Mouse (Mus musculus) layer of hippocampus, postnatal 36 days (tissue): ENCODE results near the gene Hoxb2. TPM values are rescaled to one million over a fixed set of nuclear protein-coding genes. Genes with fewer than 3 reads are reported as not detected.

ENCODE experiments used
- DNase-seq, 2 experiments: peaks; one replicate each; pipeline ENCODE4 v3.0.0; 2022
- total RNA-seq, 2 experiments: library from RNA; stranded (reverse); gene quantifications; 2 replicates each; pipeline ENCODE4 v1.2.3; 2021

Gene Hoxb2
- total RNA-seq, 2 experiments from 2014 or later = not detected

DNA sequence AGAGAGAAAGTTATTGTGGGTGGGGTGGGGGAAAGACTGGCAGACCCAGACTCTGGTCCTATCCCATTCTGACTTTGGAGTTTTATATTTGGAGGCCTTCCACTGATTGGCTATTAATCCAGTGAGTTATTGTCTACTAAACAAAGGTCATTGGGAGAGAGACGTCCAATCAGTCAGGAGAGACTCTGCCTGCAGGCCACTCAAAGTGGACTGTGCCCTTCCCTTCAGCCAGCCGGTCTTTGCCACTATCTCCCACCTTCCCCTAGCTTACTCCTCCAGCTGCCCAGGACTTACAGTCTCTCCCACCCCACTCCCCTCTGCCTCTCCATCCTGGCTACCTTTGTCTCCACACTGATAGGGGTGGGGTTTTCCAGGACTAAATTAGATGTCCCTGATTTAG is 13.7 kb upstream of the Hoxb2 start:
- DNase-seq = no peak

DNA sequence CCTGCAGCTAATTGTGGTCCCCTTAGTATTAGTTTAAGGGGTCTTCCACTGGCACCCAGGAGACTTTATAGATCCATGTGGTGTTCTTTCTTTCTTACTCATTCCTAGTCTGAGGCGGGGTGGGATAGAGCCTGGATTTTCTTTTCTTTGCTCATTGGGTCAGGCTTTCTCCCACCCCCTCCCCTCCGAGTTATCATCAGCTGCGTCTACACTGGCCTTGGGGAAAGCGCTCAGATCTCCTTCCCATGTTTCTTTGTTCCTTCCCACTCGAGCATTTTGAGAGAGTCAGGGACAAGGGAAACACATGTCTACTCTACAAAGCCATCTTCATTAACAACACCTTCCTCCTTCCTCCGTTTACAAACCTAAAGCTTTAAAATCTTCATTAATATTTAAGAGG is 13.3 kb upstream of the Hoxb2 start:
- DNase-seq = no peak

DNA sequence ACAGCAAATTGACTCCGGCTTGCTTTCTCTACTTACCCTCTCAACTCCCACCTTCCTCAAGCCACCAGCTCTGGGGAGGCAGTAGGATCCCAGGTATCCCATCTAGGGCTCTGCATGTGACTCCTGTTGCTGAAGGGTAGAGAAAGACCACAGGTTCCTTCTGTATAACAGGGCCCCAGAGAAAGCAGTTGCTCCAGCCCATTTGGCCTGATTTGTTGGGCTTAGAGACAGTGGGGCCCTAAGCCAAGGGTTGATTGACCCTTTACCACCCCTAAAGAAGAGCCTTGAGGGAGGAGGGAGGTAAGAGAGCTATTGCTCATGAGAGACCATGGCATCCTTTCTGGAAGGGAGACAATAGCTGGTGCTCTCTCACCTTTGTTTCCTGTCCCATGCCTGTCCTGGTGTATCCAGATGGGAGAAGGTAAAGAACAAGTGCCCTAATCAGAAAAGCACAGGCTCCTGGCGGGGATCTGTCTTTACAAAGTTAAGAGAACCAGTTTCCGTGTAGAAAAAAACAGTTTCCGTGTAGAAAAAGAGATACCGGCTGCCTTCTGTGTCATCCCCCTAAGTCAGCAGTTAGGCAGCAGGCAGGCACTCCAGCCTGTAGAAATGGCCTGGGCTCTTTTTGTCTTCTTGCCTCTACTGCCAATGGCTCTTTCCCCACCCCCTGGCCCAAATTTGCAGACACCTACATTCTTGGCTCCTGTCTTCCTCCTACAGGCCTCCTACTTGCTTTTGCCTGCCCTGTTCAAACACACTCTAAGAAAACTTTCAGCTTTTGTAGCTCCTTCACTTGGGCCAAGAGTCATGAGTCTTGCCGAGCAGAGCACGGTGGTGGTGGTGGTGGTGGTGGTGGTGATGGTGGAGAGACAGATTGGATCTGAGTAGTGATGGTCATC is 11.1 kb upstream of the Hoxb2 start:
- DNase-seq = no peak

- no peak for DNase-seq
Measured at GRCm38 (mm10) chr11:96340698-96341365, 9.5 kb upstream of the Hoxb2 start.

GRCm38 (mm10) chr11:96341701-96342575 is 8.4 kb upstream of the Hoxb2 start:
- no peak for DNase-seq

- DNase-seq = no peak
Measured at GRCm38 (mm10) chr11:96342576-96342930, 7.8 kb upstream of the Hoxb2 start.

- DNase-seq = no peak
Measured at GRCm38 (mm10) chr11:96343206-96343745, 7.0 kb upstream of the Hoxb2 start.

- DNase-seq = no peak
Measured at GRCm38 (mm10) chr11:96344061-96344877, 6.1 kb upstream of the Hoxb2 start.

- no peak for DNase-seq
Measured at GRCm38 (mm10) chr11:96344878-96345159, 5.5 kb upstream of the Hoxb2 start.

- DNase-seq = no peak
Measured at GRCm38 (mm10) chr11:96345220-96345892, 5.0 kb upstream of the Hoxb2 start.

DNA sequence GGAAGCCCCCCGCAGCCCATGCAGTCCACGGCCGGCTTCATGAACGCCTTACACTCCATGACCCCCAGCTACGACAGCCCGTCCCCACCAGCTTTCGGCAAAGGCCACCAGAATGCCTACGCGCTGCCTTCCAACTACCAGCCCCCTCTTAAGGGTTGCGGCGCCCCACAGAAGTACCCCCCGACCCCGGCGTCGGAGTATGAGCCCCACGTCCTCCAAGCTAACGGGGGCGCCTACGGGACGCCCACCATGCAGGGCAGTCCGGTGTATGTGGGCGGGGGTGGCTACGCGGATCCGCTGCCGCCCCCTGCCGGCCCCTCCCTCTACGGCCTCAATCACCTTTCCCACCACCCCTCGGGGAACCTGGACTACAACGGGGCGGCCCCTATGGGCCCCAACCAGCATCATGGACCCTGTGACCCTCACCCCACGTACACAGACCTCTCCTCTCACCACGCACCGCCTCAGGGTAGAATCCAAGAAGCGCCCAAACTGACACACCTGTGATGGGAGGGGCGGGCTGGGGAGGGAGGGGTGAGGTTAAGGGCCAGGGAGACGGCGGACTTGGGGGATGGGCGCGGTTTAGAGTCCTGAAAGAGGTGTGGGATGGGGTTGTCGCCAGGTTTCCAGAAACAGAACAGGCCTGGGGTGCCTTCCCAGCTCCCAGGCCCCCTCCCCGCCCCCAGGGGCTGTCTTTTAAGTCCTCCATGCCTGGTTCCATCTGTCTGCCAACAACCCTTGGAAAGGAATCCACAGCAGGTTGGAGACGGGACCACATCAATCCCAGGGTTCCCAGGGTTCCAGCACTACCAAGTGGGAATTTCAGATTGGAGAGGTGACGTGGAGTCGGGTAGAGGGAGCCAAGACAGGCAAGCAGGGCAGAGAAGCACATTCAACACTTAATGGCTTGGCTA is 4.2 kb upstream of the Hoxb2 start:
- DNase-seq = no peak

DNA sequence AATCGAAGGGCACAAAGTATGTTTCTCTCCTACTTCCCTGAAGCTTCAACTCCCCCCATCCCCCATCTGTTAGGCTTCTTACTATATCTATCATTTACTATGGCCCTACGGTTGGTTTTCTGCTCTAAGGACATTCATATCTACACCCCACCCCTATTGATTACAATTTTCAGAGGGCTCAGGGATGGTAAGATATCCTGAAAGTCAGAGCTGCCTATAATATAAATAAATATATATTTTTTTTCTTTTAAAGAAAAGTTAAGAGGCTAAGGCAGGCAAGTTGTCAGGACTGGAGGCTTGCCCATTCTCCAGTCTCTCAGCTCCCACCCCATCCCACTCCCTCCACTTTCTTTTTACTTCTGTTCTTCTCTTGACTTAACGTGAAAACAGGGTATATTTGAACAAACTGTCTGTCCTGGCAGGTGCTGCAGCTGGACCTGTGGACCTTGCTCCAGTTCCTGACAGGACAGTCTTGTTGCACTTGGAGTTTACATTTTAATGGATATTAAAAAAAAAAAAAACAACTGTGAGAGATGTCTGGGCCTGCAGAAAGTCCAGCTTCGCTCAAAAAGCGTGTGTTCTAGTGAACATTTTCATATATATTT is 3.3 kb upstream of the Hoxb2 start:
- DNase-seq = no peak

GRCm38 (mm10) chr11:96347717-96348116 is 2.6 kb upstream of the Hoxb2 start:
- DNase-seq = no peak

GRCm38 (mm10) chr11:96348141-96348928 is 2.0 kb upstream of the Hoxb2 start:
- no peak for DNase-seq

DNA sequence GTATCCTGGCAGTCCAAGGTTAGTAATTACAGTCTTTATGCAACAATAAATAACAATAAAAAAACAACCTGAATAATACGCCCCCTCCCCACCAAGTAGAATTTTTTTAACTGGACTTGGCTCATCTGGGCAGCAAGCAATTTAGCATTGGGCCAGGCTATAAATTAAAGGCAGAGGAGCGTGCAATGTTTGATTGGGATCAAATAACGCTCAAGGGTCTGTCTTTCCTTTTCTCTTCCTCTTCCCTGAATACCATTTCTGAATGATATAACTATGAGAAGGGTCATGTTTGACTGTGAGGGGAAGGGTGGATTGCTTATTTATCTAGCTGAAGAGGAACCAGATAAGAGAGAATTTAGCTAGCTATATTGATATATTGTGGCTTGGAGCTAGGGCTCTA is 1.3 kb upstream of the Hoxb2 start:
- no peak for DNase-seq

GRCm38 (mm10) chr11:96349491-96350340 is 609 bp upstream of the Hoxb2 start:
- no peak for DNase-seq

- no peak for DNase-seq
Measured at GRCm38 (mm10) chr11:96350791-96351190, 466 bp downstream of the Hoxb2 start.

DNA sequence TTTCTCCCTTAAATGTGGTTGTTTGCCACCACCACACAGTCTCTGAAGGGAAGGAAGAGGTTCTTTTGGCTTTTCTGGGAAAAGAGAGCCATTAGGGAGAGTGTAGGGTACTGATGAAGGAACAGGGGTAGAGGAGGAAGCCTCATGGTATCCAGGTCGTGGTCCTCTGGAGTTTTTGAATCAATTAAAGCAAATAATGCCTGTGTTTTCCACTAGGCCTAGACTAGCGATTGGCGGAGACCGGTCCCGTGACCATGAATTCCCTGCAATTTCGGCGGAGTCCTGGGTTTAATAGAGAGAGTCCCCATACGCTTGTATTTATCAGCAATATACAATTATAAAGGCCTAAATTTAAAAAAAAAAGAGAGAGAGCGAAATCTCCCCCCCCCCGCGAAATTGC is 987 bp downstream of the Hoxb2 start:
- DNase-seq = no peak
